Mouse (Mus musculus) kidney, embryonic 16.5 days (tissue): ENCODE measurements around the gene Thumpd2. TPM values are rescaled to one million over a fixed set of nuclear protein-coding genes. Genes with fewer than 3 reads are reported as not detected.

Experiments
- ATAC-seq: fragments of 200-750 bp; cut with Nextera tagmentation; 2 replicates; pipeline ENCODE4 v1.8.0; 2017; ENCODE audit warnings: moderate TSS enrichment; ENCODE audit not compliant: low FRiP score, low TSS enrichment
- H3K27ac ChIP-seq: fragments of 300-500 bp; sonication (generic); 2 replicates; pipeline ENCODE4 v1.5.1; 2014; ENCODE audit warnings: low read length
- H3K27me3 ChIP-seq: fragments of 300-500 bp; sonication (generic); 2 replicates; pipeline ENCODE4 v1.6.1; 2014; ENCODE audit warnings: low read length, control low read depth, mixed read lengths; ENCODE audit not compliant: insufficient read depth
- H3K36me3 ChIP-seq: fragments of 300-500 bp; sonication (generic); 2 replicates; pipeline ENCODE4 v1.6.1; 2014; ENCODE audit warnings: low read length, control low read depth, mixed read lengths; ENCODE audit not compliant: insufficient read depth
- H3K4me1 ChIP-seq: fragments of 300-500 bp; sonication (generic); 2 replicates; pipeline ENCODE4 v1.6.1; 2014; ENCODE audit warnings: low read length, control low read depth, mixed read lengths; ENCODE audit not compliant: insufficient read depth
- H3K4me2 ChIP-seq: fragments of 300-500 bp; sonication (generic); replicated peaks from 2 replicates; pipeline ENCODE4 v1.6.1; 2014; ENCODE audit warnings: low read depth, low read length
- H3K4me3 ChIP-seq: fragments of 300-500 bp; sonication (generic); 2 replicates; pipeline ENCODE4 v1.5.1; 2014; ENCODE audit warnings: mild to moderate bottlenecking, low read length
- H3K9ac ChIP-seq: fragments of 300-500 bp; sonication (generic); replicated peaks from 2 replicates; pipeline ENCODE4 v1.6.1; 2014; ENCODE audit warnings: low read length
- H3K9me3 ChIP-seq: fragments of 300-500 bp; sonication (generic); 2 replicates; pipeline ENCODE4 v1.6.1; 2016; ENCODE audit warnings: low read length, control low read depth
- WGBS: fragments of 180-500 bp; shearing (Covaris S2); extraction: QIAGEN DNeasy Blood & Tissue Kit; methylation state at CpG from one replicate; pipeline ENCODE4 v1.1.7; 2014; 5-methylcytosine and 5-hydroxymethylcytosine counted together
- polyA plus RNA-seq: library from polyadenylated mRNA; unstranded; fragments of >200 nt; fragmentation: Nextera tagmentation; extraction: Ambion mirVana; gene quantifications from 2 replicates; pipeline ENCODE4 v1.2.1, GENCODE M21; 2015

The Thumpd2 gene
- polyA plus RNA-seq, 1 experiment from 2014 or later = 14.6 TPM

GRCm38 (mm10) chr17:81038707-81039408 lies 26.0 kb downstream of the Thumpd2 start:
- ATAC-seq = no peak
- no peak overlapping the region for H3K4me2 ChIP-seq
- no peak overlapping the region for H3K4me3 ChIP-seq
- H3K27ac ChIP-seq = no peak overlapping the region
- H3K9me3 ChIP-seq = no peaks in the 10 kb centered on the region
- peaks cover 47% of the 10 kb centered on the region for H3K36me3 ChIP-seq
- 91% methylated on average over 2 of the region's 2 CpGs for WGBS
- H3K4me1 ChIP-seq = no peaks in the 10 kb centered on the region
- H3K9ac ChIP-seq = no peak overlapping the region
- no peaks in the 10 kb centered on the region for H3K27me3 ChIP-seq

DNA sequence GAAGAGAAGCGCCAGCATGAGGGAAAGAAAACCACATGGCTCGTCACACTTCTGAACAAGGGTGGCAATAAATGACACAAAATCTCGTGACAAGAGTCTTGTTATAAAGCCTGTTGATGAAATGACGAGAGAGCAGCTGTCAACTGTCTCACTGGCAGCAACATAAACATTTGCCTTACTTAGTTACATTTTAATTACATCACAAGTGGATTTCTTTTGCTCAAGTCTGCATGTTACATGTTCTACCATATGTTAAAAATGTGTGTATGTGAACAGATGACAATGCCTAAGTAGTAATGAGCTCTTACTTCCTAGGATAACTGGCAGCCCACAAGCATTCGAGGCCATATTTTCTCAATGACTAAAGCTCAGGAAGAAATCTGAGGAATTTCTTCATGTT lies 29.5 kb downstream of the Thumpd2 start:
- Histone ChIP-seq H3K36me3 (peaks cover 46% of the 10 kb centered on the region), H3K9ac (no peak overlapping the region), H3K4me1 (no peaks in the 10 kb centered on the region), H3K27ac (no peak overlapping the region), H3K9me3 (no peaks in the 10 kb centered on the region), H3K27me3 (no peaks in the 10 kb centered on the region), H3K4me3 (no peak overlapping the region), H3K4me2 (no peak overlapping the region)
- ATAC-seq = no peak
- 70% methylated on average over 5 of the region's 5 CpGs for WGBS

GRCm38 (mm10) chr17:81032957-81033356 lies 31.9 kb downstream of the Thumpd2 start:
- no peaks in the 10 kb centered on the region for H3K27me3 ChIP-seq
- no peaks in the 10 kb centered on the region for H3K9me3 ChIP-seq
- 80% methylated on average over 2 of the region's 2 CpGs for WGBS
- no peak for ATAC-seq
- no peak overlapping the region for H3K4me3 ChIP-seq
- H3K4me1 ChIP-seq = no peaks in the 10 kb centered on the region
- H3K9ac ChIP-seq = no peak overlapping the region
- H3K36me3 ChIP-seq = peaks cover 27% of the 10 kb centered on the region
- H3K27ac ChIP-seq = no peak overlapping the region
- no peak overlapping the region for H3K4me2 ChIP-seq

- Histone ChIP-seq H3K9ac (no peak overlapping the region), H3K36me3 (peaks cover 24% of the 10 kb centered on the region), H3K27me3 (no peaks in the 10 kb centered on the region), H3K9me3 (no peaks in the 10 kb centered on the region), H3K4me3 (no peak overlapping the region), H3K27ac (no peak overlapping the region), H3K4me2 (no peak overlapping the region), H3K4me1 (no peaks in the 10 kb centered on the region)
- 91% methylated on average over 3 of the region's 3 CpGs for WGBS
- ATAC-seq = no peak
Measured at GRCm38 (mm10) chr17:81031830-81032442, 32.9 kb downstream of the Thumpd2 start.

GRCm38 (mm10) chr17:81027331-81027730 lies 37.6 kb downstream of the Thumpd2 start:
- no peak overlapping the region for H3K4me3 ChIP-seq
- no peaks in the 10 kb centered on the region for H3K4me1 ChIP-seq
- no peak overlapping the region for H3K4me2 ChIP-seq
- 85% methylated on average over 6 of the region's 6 CpGs for WGBS
- H3K9me3 ChIP-seq = no peaks in the 10 kb centered on the region
- no peak overlapping the region for H3K9ac ChIP-seq
- no peaks in the 10 kb centered on the region for H3K27me3 ChIP-seq
- peaks cover 33% of the 10 kb centered on the region for H3K36me3 ChIP-seq
- H3K27ac ChIP-seq = no peak overlapping the region
- ATAC-seq = 0 out of 2 replicates have a peak, but pooled peaks have one; percentile 35

DNA sequence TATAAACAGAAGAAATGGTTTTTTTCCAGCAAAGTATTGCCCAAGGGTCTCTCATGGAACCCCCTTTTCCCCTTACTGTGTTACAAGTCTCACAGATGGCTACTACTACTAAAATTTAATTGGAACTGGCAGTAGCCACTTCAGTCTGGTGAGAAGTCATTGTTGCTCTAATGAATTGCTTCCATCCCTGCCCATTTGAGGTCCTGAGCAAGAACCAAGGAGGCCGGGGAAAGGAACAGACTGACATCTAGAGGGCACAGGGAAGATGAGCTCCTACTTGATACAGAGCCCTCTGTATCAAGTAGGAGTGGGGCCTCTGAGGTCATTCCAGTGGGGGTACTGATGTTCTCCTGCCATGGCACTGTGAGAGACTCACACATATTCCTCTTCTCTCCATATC lies 47.8 kb downstream of the Thumpd2 start:
- H3K27me3 ChIP-seq = no peaks in the 10 kb centered on the region
- H3K4me1 ChIP-seq = no peaks in the 10 kb centered on the region
- no peak for ATAC-seq
- H3K36me3 ChIP-seq = no peaks in the 10 kb centered on the region
- whole genome bisulfite sequencing = 62% methylated on average over 1 of the region's 1 CpGs
- no peak overlapping the region for H3K9ac ChIP-seq
- no peak overlapping the region for H3K4me3 ChIP-seq
- H3K27ac ChIP-seq = no peak overlapping the region
- no peak overlapping the region for H3K4me2 ChIP-seq
- H3K9me3 ChIP-seq = no peaks in the 10 kb centered on the region

DNA sequence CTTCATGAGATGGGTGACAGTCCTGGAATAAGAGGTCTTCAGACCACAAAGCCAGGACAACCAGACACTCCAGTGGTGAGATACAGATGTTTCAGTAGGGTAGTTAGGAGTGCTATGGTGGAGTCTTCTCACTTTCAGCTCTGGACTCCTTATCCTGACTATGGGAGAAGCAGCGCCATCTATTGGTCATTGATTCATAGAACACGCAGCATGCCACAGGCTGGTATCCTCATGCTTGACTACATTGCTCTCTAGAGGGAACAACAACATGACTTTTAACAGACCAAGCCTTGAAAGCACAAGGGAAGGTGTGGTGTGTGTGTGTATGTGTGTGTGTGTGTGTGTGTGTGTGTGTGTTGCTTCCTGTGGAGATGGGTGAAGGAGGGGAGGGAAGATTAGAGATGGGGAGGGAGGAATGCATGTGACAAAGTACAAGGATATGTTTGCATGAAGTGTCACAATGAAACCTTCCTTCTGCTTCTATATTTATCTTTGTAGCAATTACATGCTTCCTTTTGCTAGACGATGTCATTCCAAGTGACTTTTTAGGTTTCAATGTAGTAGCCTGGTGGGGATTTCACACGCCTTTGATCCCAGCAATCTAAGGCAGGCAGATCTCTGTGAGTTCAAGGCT lies 49.0 kb downstream of the Thumpd2 start:
- no peak overlapping the region for H3K9ac ChIP-seq
- H3K27me3 ChIP-seq = no peaks in the 10 kb centered on the region
- H3K36me3 ChIP-seq = no peaks in the 10 kb centered on the region
- no peak overlapping the region for H3K4me2 ChIP-seq
- H3K4me1 ChIP-seq = peaks cover 3% of the 10 kb centered on the region; the same call in 1 of the 2 replicates
- no peaks in the 10 kb centered on the region for H3K9me3 ChIP-seq
- WGBS = 46% methylated on average over 4 of the region's 4 CpGs
- no peak overlapping the region for H3K4me3 ChIP-seq
- no peak overlapping the region for H3K27ac ChIP-seq
- peak; percentile 67 for ATAC-seq

GRCm38 (mm10) chr17:81010844-81011685 lies 53.8 kb downstream of the Thumpd2 start:
- Histone ChIP-seq H3K9ac (no peak overlapping the region), H3K27ac (0 out of 2 replicates have a peak overlapping the region, but pooled peaks have one; percentile 12), H3K4me2 (no peak overlapping the region), H3K4me1 (peaks cover 3% of the 10 kb centered on the region; the same call in 1 of the 2 replicates), H3K4me3 (no peak overlapping the region), H3K36me3 (no peaks in the 10 kb centered on the region), H3K9me3 (no peaks in the 10 kb centered on the region), H3K27me3 (no peaks in the 10 kb centered on the region)
- 54% methylated on average over 18 of the region's 18 CpGs for WGBS
- ATAC-seq = peak; percentile 69

DNA sequence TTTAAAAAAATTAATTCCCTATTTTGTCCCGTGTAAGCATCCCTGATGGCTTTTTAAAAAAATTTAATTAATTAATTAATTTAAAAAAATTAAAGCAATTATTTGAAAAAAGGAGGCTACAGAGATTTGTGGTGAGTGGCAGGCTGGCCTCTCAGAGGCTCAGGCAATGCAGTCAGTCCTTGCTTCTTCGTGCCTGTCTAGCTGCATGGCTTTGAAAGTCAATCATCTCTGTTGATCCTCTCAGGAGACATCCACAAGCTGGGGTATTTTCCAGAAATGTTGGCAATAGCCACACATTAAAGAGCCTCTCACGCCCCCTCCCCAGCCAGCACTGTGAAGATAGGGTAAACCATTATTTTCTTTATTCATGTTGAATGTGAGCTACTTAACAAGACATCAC lies 54.7 kb downstream of the Thumpd2 start:
- Histone ChIP-seq H3K27me3 (no peaks in the 10 kb centered on the region), H3K27ac (no peak overlapping the region), H3K9ac (no peak overlapping the region), H3K4me3 (no peak overlapping the region), H3K36me3 (no peaks in the 10 kb centered on the region), H3K9me3 (no peaks in the 10 kb centered on the region), H3K4me2 (no peak overlapping the region), H3K4me1 (peaks cover 5% of the 10 kb centered on the region)
- ATAC-seq = no peak
- 48% methylated on average over 3 of the region's 3 CpGs for WGBS
